Mouse (Mus musculus) cerebellum, adult (tissue): ENCODE data around the gene Zfp358.

Experiments
- ATAC-seq: cut with Nextera tagmentation; 2 replicates; pipeline ENCODE4 v1.9.2; 2017; ENCODE audit warnings: mild to moderate bottlenecking, moderate library complexity, mixed read lengths; ENCODE audit not compliant: insufficient number of reproducible peaks, low FRiP score, low TSS enrichment

Zfp358 gene

GRCm38 (mm10) chr8:3498583-3498982 is 5.6 kb downstream of the Zfp358 start:
- no peak for ATAC-seq

DNA sequence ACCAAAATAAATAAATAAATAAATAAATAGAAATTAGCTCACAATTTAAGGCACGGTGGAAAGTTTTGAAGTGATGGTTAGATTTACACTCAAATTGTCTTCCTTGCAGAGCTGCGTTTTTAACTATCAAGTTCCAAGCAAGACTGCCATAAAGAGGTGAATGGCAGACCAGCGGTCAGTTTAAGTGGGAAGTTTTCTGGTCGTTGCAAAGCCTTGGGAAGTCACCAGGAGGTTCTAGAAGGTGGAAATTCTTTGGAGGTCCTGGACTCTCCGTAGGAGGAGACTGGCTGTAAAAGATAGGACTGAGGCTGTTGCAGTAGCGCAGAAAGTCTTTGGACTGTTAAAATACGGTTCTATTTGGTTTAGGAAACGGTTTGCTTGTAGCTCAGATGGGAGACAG is 6.8 kb downstream of the Zfp358 start:
- no peak; the same call in 1 of the 2 replicates for ATAC-seq

DNA sequence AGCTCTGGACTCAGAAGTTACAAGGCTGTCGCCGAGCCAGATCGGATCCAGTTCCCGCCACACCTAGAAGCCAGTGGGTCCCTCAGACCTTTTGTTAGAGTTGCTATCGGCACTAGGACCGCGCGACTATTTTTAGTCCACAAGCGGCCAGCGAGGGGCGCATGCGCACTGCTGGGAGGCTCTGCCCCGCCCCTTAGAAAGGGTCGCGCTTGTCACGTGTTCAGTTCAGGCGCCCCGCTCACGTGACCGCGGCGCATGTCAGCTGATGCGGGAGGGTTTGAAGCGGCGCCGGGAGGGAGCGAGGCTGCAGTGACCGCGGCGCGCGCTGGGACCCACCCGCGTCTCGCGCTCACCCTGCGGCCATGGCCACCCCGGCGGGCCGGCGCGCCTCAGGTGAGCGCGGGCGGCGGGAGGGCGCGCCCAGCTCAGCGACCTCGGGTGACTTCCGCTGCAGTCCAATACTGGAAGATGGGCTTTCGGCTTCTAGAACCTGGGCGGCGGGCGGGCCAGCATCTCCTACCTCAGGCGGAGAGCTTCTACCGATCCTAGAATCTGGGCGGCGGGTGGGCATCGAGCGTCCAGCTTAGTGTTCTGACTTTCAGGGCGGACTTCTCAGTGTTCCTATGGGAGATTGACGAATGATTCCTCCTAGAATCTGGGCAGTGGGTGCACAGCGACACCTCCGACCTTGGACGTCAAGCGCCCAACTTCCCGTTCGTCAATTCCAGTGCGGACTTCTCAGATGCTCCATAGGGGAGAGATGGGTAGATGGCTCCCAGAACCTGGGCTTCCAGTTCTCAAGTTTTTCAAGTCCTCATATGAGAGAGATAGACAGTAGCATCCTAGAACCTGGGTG is 7.5 kb downstream of the Zfp358 start, which contains the start of gene Mcoln1:
TSS of gene Mcoln1 (plus strand) at position 223 of the 856 bp plus-strand sequence.
- ATAC-seq = peak; percentile 84

GRCm38 (mm10) chr8:3502217-3502616 is 9.3 kb downstream of the Zfp358 start:
- no peak for ATAC-seq

- no peak for ATAC-seq
Measured at GRCm38 (mm10) chr8:3507979-3508754, 15.2 kb downstream of the Zfp358 start.

DNA sequence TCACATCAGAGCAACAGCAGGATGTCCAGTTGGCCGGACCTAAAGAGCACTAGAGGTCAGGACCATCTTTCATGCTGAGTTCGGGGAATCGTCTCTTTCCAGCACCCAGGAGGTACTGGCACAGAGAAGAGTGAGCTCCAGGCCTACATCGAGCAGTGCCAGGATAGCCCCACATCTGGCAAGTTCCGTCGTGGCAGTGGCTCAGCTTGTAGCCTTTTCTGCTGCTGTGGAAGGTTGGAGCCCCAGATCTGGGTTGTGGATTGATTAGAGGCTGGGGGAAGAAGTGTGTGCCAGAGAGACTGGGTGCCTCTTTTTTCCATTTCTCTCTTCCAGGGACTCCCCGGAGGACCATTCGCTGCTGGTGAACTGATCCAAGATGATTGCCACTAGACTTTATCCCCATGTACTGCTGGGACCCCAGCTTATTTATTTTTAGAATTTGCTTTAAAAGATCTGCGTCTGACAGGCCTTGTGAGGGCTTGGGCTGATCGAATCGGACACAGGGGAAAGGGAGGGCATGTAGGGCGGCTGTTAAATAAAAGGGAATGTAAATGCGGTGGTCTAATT is 21.8 kb downstream of the Zfp358 start:
- ATAC-seq = no peak

- peak; percentile 65 for ATAC-seq
Measured at GRCm38 (mm10) chr8:3515260-3515671, 22.3 kb downstream of the Zfp358 start, which contains the start of gene Pnpla6. TSS of gene Pnpla6 (plus strand) at chr8:3515384.

GRCm38 (mm10) chr8:3515771-3516417 is 23.0 kb downstream of the Zfp358 start:
- ATAC-seq = 0 out of 2 replicates have a peak, but pooled peaks have one; percentile 5

- ATAC-seq = peak; percentile 77
Measured at GRCm38 (mm10) chr8:3516450-3517116, 23.6 kb downstream of the Zfp358 start.

DNA sequence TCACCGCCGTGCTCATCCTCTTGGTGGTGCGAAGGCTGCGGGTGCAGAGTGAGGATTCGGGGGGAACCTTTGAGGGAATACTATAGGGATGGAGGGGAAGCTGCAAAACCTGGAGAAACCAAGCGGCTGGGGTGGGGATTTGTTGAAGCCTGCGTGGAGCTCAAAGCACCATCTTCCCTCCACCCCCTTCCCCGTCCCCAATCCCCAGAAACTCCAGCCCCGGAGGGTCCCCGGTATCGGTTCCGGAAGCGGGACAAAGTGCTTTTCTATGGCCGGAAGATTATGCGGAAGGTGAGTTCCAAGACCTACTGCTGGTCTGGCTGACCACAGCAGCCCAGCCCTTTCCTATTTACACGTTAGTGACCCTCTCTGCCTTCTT is 24.2 kb downstream of the Zfp358 start:
- no peak; the same call in 1 of the 2 replicates for ATAC-seq

- ATAC-seq = no peak
Measured at GRCm38 (mm10) chr8:3522007-3522697, 29.2 kb downstream of the Zfp358 start.

GRCm38 (mm10) chr8:3530816-3531215 is 37.9 kb downstream of the Zfp358 start:
- ATAC-seq = no peak

- ATAC-seq = no peak
Measured at GRCm38 (mm10) chr8:3531936-3532335, 39.0 kb downstream of the Zfp358 start.

DNA sequence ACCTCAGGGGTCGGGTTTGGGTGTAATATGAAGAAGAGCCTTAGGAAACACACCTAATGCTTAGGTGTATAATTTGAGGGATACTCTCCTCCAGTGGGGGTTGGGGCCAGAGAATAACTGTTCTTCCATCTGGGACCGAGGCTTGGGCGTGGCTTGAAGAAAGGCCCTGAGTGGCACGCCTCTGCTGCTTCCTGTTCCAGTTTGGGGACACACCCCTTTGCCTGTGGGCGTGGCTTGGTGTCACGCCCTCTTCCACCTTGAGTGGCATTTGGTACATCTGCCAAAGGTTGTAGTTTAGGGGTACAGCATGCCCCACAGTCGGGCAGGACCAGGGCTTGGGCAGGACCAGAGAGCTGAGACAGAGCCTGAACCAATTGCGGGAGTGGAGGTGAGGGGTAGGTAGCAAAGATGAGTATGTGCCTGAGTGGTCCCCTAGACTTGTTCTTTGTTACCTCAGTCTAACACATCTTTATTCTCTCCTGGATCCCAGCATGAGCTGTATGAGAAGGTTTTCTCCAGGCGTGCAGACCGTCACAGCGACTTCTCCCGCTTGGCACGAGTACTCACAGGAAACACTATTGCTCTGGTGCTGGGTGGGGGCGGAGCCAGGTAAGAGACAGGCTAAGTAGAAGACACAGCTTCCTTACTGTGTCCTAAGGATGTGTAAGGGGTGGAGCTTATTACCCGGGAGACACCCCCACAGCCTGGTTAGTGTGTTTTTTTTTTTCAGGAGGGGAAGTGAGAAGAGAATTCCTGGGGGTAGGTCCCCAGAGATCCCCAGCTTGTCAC is 43.3 kb downstream of the Zfp358 start:
- ATAC-seq = no peak

- ATAC-seq = no peak
Measured at GRCm38 (mm10) chr8:3536940-3537339, 44.0 kb downstream of the Zfp358 start.

GRCm38 (mm10) chr8:3537666-3538065 is 44.7 kb downstream of the Zfp358 start:
- no peak for ATAC-seq

DNA sequence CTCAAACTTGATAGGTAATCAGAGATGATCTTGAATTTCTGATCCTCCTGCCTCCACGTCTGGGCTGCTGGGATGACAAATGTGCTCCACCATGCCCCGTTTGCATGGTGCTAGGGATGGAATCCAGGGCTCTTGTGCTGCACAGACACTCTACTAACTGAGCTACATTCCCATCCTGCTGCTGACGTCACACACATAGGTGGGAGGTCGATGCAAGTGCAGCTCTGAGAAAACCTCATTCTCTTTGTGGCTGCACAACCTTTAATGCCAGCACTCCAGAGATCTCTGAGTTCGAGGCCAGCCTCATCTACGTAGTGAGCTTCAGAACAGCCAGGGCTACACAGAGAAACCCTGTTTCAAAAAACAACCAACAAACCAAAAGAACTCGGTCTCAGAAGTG is 46.2 kb downstream of the Zfp358 start:
- no peak for ATAC-seq

GRCm38 (mm10) chr8:3540076-3540475 is 47.1 kb downstream of the Zfp358 start:
- ATAC-seq = no peak

GRCm38 (mm10) chr8:3546511-3546910 is 53.6 kb downstream of the Zfp358 start:
- ATAC-seq = no peak
